Mouse (Mus musculus): ENCODE measurements at regions not wholly inside any gene's neighbourhood (a gene's known extent, or its start where the extent isn't known, plus 50 kb on each side); places are given as distances from the start of the nearest gene placed in this dataset.
A peak's percentile ranks its signal among the peaks of the same experiment; 100 is the strongest.

DNA sequence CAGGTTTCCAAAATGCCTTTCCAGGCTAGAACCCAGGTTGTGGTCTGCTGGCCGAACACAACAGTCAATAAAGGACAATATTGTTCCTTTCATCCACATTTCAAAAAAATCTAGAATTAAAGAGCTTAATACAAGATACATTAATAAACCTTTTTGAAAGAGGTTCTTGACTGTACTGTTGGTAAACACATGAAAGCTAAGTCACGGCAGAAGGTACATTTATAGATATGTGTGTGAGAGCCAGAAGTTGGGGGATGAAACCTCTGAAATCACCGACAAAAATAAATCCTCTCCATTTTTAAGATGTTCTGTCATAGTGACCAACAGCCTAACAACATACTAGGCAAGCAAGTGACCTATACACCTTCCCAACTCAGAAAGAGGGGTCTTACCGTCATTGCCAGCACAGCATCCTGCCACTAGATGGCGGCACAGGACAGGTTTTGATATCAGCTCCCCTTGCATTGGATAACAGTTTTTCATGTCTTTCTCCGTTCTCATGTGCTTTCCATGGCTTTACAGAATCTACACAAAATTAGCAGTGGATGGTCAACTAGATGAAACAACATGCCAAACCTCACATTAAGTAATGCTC is 131.1 kb upstream of the Rapgef5 start:
- TF ChIP-seq CTCF (IDR thresholded peaks at IDR 0.05; ENCODE audit: insufficient read depth, low read depth, low read length) (0 out of 2 replicates have a peak, but pooled peaks have one; percentile 25), POLR2A (IDR thresholded peaks at IDR 0.05; ENCODE audit: insufficient read depth, low read depth, low read length) (no peak)
